Mouse (Mus musculus) kidney, adult 8-10 months (tissue): Measurements from ENCODE around the gene Pan2.

Experiments
- DNase-seq, 2 experiments: peaks; one replicate each; pipeline ENCODE4 v3.0.0; 2022

The Pan2 gene

GRCm38 (mm10) chr10:128337306-128338181 is 34.4 kb downstream of the Pan2 start, which contains the start of gene Cs:
TSS of gene Cs (plus strand) at chr10:128337734.
- peak; percentile 96 to 97 for DNase-seq

- peak in 1 of 2 experiments; percentile 18 for DNase-seq
These were observed 35.3 kb downstream of the Pan2 start for GRCm38 (mm10) chr10:128338415-128338814.

DNA sequence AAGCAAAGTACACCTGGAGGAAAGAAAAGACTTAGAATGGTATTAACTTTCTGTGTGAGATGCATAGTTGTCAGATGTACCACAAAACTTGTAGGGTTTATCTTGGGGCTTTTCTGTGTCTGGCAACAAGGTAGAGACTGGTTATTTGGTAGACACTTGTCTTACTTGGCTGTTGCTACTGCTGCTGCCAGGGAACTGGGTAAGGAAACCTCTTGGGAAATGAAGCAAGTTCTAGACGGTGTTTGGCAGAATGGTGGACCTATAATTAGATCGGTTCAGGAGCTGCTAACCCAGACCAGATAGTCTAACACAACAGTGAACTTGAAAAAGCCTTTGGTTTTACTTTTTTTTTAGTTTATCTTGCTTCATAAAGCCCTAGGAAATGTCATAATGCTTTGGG is 35.8 kb downstream of the Pan2 start:
- DNase-seq: no peak

DNA sequence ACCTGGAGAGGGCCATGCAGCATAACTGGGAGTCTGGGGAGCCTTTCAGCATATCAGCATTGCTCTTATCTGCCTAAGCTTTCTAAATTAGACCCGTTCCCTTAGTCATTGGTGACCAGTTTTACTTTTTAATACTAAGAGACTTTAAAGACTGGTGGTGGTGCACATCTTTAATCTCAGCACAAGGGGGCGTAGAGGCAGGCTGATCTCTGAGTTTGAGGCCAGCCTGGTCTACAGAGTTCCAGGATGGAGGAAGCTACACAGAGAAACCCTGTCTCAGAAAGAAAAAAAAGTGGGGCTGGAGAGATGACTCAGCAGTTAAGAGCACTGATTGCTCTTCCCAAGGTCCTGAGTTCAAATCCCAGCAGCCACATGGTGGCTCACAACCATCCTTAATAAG is 37.1 kb downstream of the Pan2 start:
- no peak for DNase-seq

- DNase-seq: no peak
These were observed 40.3 kb downstream of the Pan2 start for GRCm38 (mm10) chr10:128343436-128343835.

DNA sequence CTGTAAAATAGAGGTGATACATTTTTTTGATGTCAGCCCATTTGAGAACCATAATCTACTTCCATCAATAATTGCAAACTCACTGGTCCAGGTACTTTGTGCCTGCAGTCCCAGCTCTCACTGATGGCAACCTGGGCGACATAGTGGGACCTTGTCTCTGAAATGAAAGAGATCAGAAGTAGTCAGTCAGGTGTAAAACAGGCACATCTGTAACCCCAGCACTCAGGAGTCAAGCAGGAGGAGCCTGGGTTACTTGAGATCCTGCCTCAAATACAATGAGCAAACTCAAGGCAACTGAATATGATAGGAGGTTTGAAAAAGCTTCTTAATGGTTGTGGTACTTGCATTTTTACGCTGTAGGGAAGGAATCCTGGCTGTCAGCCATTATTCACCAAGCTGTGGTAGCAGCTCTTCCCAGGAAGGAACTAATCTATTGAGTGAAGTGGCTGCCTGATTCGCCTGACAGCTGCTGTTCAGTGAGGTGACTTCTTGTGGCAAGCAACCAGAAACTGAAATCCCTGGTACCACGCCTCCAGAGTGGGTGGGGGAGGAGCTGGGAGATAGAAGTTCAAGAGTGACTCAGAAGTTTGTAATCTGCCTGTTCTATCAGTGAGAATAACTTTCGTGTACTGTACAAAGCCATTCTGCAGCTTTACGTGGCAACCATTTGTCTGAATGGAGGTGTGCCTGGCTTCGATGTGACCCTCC is 41.6 kb downstream of the Pan2 start:
- DNase-seq: peak; percentile 77 to 80

DNA sequence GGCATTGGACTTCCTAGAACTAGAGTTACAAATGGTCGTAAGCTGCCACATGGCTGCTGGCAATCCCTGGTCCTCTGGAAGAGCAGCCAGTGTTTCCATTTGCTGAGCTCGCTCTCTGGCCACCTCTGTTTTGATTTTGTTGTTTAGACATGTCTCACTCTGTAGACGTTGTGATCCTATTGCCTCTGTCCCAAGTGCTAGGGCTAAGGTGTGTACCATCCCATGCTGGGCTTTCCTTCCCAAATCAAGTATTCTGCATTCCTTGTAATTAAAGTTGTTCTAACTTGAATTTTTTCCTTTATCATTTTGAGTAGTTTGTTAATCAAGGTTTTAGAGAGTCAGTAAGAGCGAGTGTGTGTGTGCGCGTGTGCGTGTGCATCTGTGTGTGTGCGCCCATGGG is 44.4 kb downstream of the Pan2 start:
- DNase-seq: no peak

DNA sequence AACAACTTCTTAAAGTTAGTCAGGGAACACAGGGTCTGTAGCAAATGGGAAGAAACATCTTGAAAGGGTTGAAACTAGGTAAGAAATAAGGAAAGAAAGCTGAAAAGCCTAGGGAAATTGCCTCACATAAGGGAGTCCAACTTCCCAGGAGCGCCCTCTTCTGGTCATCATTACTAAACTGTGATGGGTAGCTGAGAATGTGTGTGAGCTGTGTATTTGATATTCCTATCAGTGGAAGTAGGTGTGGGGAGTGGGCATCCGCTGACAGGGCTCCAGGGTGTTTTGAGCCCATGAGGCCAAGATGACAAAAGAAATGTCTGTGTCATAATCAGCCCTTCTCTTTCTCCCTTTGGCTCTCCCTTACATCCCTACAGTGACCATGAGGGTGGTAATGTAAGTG is 55.7 kb downstream of the Pan2 start:
- DNase-seq: peak; percentile 30 to 61

- no peak for DNase-seq
These were observed 56.1 kb downstream of the Pan2 start for GRCm38 (mm10) chr10:128359226-128359625.

GRCm38 (mm10) chr10:128361836-128362235 is 58.7 kb downstream of the Pan2 start:
- DNase-seq: no peak

DNA sequence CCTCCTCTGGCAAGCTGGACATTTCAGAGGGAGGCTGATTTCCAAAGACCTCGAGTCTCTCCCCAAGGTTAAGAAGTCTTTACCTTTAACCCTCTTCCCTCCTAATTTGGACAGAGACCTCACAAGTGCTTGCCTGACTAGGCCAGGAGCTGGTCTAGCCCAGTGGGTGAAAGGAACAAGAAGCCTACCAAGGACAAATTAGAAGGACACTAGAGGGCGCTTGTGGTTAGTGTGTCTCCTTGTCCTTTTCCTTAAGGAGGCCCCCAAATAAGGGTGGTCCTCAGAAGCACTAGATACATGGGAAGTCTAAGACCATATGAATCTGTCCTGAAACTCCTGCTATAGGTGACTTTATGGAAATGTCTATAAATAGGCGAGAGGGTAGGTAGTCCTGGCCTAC is 59.4 kb downstream of the Pan2 start:
- DNase-seq: peak in 1 of 2 experiments; percentile 40

DNA sequence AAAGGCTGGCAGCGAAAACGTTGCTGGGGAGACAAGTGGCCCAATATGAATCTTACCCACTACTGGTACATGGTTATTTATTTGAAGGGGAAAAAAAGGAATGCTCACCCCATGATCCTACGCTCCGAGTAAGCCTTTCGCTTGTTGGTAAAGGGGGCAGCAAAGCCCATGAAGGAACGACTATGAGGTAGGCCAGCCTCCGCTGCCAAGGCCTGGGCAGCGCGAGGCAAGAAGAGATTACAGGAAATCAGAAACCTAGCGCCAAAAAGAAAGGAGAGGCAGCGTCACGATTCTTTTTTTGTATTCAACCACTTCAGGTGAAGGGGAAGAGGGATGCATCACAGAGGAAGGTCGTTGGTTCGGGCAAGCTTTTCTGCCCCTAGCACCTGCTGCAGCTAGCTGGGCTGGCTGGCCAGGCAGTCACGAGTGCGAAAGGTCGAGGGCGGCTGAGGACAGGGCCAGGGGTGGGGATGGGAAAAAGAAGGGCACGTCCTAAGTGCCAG is 64.8 kb downstream of the Pan2 start:
- peak; percentile 82 to 87 for DNase-seq

GRCm38 (mm10) chr10:128368402-128369217 is 65.5 kb downstream of the Pan2 start, which contains the start of gene Coq10a:
TSS of gene Coq10a (minus strand) at chr10:128368997.
- DNase-seq: peak; percentile 89 to 92

DNA sequence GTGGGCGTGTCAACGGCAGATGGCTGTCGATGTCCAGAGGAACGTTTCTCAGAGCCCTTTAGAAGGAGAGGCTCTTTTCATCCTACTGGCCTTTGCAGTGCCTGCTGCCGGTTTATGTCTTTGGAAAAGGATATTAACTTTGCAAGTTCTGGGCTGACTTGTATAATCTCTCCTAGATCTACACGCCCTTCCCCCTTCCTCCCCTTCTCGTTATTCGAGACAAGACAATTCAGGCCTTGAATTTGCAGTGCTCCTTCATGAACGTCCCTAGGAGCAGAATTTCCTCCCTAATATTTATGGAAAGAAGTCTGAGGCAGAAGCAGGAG is 66.0 kb downstream of the Pan2 start:
- DNase-seq: no peak

DNA sequence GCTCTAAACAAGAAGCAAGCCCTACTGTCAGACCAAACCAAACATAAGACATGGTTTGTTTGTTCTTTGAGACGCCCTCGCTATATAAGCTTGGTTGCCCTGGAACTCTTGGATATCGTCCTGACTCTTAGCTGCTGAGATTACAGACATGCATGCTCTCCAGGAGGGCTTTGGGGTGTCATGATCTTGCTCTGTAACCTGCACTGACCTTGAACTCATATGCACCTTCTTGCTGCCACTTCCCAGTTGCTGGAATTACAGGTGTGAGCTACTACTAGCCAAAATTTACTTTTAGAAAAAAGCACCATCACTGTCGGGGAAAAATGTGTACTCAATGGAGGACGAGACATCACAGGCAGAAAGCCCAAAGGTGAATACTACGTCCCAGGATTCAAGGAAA is 66.5 kb downstream of the Pan2 start:
- no peak for DNase-seq

- no peak for DNase-seq
These were observed 66.9 kb downstream of the Pan2 start for GRCm38 (mm10) chr10:128370021-128370420.

- DNase-seq: no peak
These were observed 67.5 kb downstream of the Pan2 start for GRCm38 (mm10) chr10:128370601-128371000.
